Mouse (Mus musculus) bone marrow macrophage, adult 2 months (primary cell): ENCODE results near the gene Set. TPM values are rescaled to one million over a fixed set of nuclear protein-coding genes. Genes with fewer than 3 reads are reported as not detected.

Experiments used
- H3K27ac ChIP-seq: 2 replicates; pipeline ENCODE4 v1.5.1; 2012; ENCODE audit warnings: low read depth, low read length; ENCODE audit not compliant: insufficient read depth
- H3K4me1 ChIP-seq: 2 replicates; pipeline ENCODE4 v1.6.1; 2012; ENCODE audit warnings: low read length; ENCODE audit not compliant: control insufficient read depth, insufficient read depth
- H3K4me3 ChIP-seq: 2 replicates; pipeline ENCODE4 v1.5.1; 2012; ENCODE audit warnings: mild to moderate bottlenecking, low read length, moderate library complexity; ENCODE audit not compliant: insufficient read depth
- CTCF ChIP-seq: IDR thresholded peaks from 2 replicates; pipeline ENCODE4 v1.5.1; 2012; ENCODE audit warnings: low read depth, mild to moderate bottlenecking, low read length, moderate library complexity
- POLR2A ChIP-seq: IDR thresholded peaks from 2 replicates; pipeline ENCODE4 v1.6.1; 2012; ENCODE audit warnings: mild to moderate bottlenecking, low read depth, low read length, borderline replicate concordance
- polyA plus RNA-seq: library from polyadenylated mRNA; stranded (reverse); fragments of >200 nt; gene quantifications from 2 replicates; pipeline ENCODE4 v1.2.4, GENCODE M21; 2012; ENCODE audit not compliant: missing spikeins, insufficient read depth, insufficient read length

The Set gene
- polyA plus RNA-seq, 1 experiment: 173 TPM

DNA sequence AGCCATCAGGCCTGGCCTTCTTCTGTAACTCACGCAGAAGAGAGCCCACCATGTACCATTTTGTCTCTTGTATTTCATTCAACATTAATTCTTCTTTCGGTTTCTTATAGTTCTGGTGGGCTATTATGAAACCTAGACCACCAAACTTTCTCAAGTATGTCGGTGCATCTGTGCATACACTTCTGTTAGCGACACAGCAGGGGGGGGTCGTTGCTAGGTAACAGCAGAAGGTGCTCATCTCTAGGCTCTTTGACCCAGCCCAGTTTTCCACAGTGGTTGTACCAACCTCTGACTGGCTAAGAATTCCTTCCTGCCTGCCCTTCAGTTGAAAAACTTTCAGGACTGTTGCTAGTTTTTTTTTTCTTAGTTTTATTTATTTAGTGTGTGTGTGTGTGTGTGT is 1.2 kb downstream of the Set start:
- H3K4me3 ChIP-seq: no peak overlapping the region
- no peak for TF ChIP-seq POLR2A
- no peak for TF ChIP-seq CTCF
- H3K27ac ChIP-seq: no peak overlapping the region
- peaks cover 4% of the 10 kb centered on the region for H3K4me1 ChIP-seq

DNA sequence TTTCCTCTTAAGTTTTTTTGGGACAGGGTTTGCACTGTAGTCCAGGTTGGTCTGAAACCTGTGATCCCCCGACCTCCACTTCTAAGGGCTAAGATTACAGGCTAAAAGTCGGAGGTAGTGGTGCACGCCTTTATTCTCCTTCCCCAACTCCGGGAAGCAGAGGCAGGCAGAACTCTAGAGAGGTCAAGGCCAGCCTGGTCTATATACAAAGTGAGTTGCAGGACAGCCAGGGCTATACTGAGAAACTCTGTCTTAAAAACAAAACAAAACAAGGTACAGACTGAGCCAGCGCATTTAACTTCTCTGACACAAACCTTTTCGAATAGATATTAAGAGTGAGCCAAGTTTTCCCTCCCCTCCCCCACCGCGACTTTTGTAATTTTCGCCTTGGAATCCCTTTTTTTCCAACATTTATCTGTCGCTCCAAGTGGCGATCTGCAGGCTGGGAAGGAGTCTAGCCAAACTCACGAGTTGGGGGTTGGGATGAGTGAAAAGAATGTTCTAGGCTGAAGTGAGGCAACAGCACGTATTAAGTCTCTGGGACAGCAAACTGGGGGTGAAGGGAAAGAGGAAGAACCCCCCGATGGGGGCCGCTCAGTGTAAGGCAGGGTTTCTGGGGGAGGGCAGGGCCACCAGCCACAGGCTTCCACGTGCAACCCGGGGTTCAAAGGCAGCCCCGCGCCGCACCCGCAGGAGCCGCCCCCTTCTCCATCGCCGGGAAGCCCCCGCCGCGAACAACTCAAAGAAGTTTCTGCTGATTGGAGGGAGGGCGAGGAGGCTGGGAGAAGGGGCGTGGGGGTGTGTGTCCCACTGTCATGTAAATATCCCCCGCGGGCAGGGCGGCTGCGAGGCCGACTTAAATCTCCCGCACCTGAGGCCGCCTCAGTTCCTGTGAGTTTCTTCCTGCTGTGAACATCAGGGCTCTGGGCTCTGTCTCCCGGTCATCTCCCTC is 4.3 kb downstream of the Set start:
- Histone ChIP-seq H3K27ac (peak overlapping the region; percentile 90), H3K4me3 (peak overlapping the region; percentile 80), H3K4me1 (peaks cover 11% of the 10 kb centered on the region)
- TF ChIP-seq CTCF: no peak
- no peak for TF ChIP-seq POLR2A

DNA sequence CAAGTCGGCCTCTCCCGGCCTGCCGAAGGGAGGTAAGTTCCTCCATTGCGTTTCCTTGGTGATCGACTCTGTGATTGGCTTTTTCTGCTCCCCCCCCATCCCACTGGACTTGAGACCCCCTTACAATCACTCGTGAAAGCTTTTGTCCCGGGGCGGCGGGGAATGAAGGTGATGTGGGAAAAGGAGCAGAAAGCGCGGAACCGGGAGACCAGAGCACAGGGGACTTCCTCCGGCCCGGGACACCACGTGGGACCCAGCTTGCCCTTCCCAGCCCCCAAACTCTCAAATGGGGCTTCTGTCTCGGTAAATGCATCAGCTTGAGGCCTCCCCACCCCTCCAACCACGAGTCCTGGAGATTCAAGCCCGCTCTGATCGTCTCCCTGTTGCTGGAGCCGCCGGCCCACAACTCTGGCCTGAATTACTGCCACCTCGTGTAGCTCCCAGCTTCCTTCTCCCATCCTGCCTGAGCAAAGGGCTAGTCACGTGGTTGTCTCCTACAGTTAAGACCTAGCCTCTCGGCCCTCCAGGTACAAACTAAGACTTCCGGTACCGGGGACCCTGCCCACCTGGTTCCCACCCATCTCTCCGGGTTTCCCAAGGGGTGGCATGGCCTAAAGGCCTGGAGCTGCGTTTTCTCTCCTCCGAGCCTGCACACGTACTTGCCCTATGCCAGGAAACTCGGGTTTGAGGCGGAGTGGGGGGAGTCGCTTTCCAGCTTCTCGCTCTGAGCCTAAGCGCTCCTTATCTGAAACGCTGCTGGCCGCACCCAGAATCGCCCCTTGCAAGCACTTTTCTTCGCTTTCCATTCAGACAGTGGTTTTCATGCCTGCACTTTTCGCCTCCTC is 5.3 kb downstream of the Set start:
- Histone ChIP-seq H3K4me3 (peak overlapping the region; percentile 80), H3K4me1 (peaks cover 11% of the 10 kb centered on the region), H3K27ac (peak overlapping the region; percentile 90)
- TF ChIP-seq CTCF (no peak), POLR2A (peak; percentile 9; the same call in 1 of the 2 replicates)

DNA sequence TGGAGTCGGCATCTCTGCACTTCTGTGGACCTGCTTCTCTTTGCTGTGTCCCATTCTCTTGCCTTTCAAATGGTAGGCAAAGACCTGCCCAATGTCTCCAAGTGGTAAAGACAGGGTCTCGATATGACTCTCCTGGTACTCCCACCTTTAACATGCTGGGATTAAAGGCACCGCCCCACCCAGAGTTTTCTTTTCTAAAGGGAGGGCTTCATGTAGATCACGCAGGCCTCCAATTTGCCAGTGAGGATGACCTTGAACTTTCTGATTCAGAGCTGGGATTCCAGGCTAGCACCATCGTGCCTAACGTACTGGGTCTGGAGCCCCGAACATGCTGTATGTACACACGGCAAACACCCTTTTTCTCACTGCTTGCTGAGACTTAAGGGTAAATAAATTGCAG is 6.1 kb downstream of the Set start:
- peak overlapping the region; percentile 80 for H3K4me3 ChIP-seq
- peaks cover 11% of the 10 kb centered on the region for H3K4me1 ChIP-seq
- H3K27ac ChIP-seq: peak overlapping the region; percentile 90
- TF ChIP-seq CTCF: no peak
- no peak for TF ChIP-seq POLR2A

DNA sequence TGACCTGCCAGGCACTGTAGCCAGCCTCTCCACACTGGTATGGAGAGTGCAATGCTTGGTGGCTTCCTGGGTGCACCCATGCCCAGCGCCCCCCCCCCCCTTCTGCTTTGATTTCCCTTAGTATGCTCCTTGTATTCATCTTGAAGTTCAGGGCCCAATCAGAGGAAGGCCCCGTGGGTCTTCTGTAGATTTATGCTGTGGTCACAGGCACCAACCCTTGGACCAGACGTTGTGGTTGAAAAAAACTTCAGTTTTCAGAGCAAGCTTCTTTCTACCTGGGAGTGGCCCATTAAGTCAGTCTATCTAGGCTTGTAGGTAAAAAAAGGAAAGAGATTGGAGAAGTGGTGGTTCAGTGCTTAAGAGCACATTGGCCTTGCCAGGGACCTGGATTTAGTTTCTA is 6.6 kb downstream of the Set start:
- Histone ChIP-seq H3K27ac (peak overlapping the region; percentile 90), H3K4me1 (peaks cover 15% of the 10 kb centered on the region), H3K4me3 (peak overlapping the region; percentile 80)
- no peak for TF ChIP-seq CTCF
- no peak for TF ChIP-seq POLR2A

DNA sequence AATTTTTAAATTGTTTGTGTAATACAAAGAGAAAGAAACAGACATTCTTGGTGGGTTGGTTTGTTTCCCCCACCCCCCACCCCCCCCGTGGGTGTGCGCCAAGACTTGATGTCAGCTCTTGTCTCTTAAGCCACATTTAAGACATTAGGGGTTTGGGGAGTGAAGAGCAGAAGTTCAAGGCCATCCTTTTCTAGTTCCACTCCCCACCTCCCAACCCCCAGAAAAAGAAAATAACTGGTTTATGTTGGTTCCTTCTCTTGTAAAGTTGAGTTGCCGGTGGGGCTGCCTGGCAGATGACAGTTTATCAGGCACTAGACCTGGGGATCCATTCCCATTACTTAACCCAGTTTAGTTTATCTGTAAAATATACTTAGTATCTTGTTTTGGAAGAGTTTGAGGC is 7.1 kb downstream of the Set start:
- Histone ChIP-seq H3K4me1 (peaks cover 15% of the 10 kb centered on the region), H3K4me3 (peak overlapping the region; percentile 80), H3K27ac (peak overlapping the region; percentile 90)
- TF ChIP-seq CTCF (no peak), POLR2A (no peak)

DNA sequence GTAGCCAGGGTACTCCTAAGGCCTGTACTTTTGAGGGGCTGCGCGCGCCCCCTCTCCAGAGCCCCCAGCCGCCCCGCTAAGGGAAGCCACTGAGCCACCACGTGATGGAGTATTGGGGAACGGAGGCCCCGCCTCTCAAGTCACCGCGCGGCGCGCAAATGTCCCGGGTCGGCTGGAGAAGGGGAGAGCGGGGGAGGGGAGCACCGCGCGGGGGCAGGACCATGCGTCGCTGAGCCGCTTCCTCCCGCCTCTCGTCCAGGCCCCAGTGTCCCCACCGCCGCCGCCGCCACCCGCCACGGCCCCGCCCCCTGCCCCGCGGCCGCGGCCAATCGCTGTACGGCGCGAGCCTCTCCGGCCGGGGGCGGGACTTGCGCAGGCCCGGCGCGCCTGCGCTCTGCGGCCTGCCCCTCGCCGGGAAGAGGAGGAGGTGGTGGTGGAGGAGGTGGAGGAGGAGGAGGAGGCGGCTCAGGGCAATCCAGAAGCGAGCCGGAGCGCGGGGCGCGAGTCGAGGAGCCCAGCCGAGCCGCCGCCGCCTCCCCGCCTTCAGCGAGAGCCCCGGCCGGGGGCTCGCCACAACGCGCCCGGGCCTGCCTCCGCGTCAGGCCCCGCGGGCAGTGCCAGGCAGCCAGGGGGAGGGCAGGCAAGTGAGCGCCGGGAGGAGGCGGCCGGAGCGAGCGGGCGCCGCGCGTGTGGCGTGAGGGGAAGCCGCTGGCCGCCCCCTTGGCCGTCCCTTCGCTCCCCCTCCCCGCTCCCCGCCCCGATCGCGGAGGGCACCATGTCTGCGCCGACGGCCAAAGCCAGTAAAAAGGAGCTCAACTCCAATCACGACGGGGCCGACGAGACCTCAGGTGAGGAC is 9.1 kb downstream of the Set start:
- Histone ChIP-seq H3K27ac (peak overlapping the region; percentile 95), H3K4me3 (peak overlapping the region; percentile 98), H3K4me1 (peaks cover 13% of the 10 kb centered on the region)
- TF ChIP-seq POLR2A: no peak
- no peak for TF ChIP-seq CTCF

DNA sequence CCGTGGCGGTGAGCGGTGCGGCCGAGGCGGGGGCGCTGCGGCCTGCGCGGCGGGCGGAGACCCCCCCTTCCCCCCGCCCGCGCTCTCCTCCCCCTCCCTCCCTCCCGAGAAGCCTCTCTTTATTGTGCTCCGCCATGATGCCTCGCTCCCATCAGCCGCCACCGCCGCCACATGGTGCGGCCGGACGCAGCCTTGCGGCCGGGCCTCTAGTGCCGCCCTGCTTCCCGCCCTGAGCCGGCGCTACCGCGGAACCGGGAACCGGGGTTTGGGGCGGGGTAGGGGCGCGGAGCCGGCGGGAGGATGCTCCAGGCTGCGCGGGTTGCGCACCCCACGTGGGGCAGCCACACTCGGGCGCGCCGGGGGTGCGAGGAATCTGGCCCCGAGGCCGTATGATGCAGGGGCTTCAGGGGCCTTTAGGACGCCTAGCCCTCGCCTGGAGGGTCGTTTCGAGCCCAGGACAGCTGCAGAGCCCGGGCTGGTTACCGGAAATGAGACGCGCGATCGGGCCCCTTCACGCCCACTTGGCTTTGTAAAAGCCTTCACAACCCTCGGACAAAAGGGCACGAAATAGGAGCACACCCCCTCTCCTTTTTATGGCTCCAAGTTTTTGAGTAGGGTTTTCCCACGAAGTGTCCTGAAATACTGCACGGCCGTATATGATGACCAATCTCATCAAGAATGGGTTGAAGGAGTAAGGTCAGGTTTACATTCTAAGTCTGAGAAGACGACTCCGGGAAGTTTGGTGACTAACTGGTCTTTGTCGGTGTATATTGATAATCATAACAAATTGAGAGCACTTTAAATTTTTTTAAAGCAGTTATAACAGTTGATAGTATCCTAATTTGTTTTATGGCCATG is 10.1 kb downstream of the Set start:
- peak overlapping the region; percentile 95 for H3K27ac ChIP-seq
- no peak for TF ChIP-seq POLR2A
- no peak for TF ChIP-seq CTCF
- peak overlapping the region; percentile 98 for H3K4me3 ChIP-seq
- peaks cover 11% of the 10 kb centered on the region for H3K4me1 ChIP-seq
